Mouse (Mus musculus) adrenal gland, postnatal 10 days (tissue): Measurements from ENCODE around the gene Kcne4. TPM values are rescaled to one million over a fixed set of nuclear protein-coding genes. Genes with fewer than 3 reads are reported as not detected.
"Not testable (repeated sequence)": the region's sequence is repeated elsewhere in the genome, so short reads cannot be mapped to it uniquely, and the experiment has no call there.

Experiments used
- DNase-seq: peaks from one replicate; pipeline ENCODE4 v3.0.0; 2021; ENCODE audit warnings: mixed read lengths
- long read RNA-seq, 2 experiments: library from polyadenylated mRNA; stranded (forward); transcript quantifications; one replicate each; pipeline ENCODE4 v2.0.0; 2021
- total RNA-seq, 2 experiments: library from RNA; stranded (reverse); gene quantifications; 2 replicates each; pipeline ENCODE4 v1.2.3; 2021

The Kcne4 gene
- 1 to 10 TPM; 4.3 to 7.0 TPM for total RNA-seq
- long read RNA-seq, experiment 1, partial matches to known transcripts = 3 of 6 reads
- long read RNA-seq, experiment 1, other reads (novel, unspliced or antisense) = 0 of 6 reads
- long read RNA-seq, experiment 2, partial matches to known transcripts = 0 of 3 reads
- long read RNA-seq, experiment 2, other reads (novel, unspliced or antisense) = 2 of 3 reads

GRCm38 (mm10) chr1:78816639-78817038 is at the start of gene Kcne4:
Kcne4 (plus strand) TSS chr1:78816758.
- peak; percentile 38 for DNase-seq

- peak; percentile 35 for DNase-seq
These were observed 34.7 kb upstream of the Kcne4 start for GRCm38 (mm10) chr1:78781899-78782298.

- DNase-seq = not testable (repeated sequence)
These were observed 31.6 kb upstream of the Kcne4 start for GRCm38 (mm10) chr1:78784936-78785335.

- no peak for DNase-seq
These were observed 26.8 kb upstream of the Kcne4 start for GRCm38 (mm10) chr1:78789744-78790143.

- DNase-seq = no peak
These were observed 9.1 kb upstream of the Kcne4 start for GRCm38 (mm10) chr1:78807428-78807827.

- DNase-seq = no peak
These were observed 6.7 kb upstream of the Kcne4 start for GRCm38 (mm10) chr1:78809819-78810218.

GRCm38 (mm10) chr1:78810904-78811303 is 5.7 kb upstream of the Kcne4 start:
- DNase-seq = no peak

GRCm38 (mm10) chr1:78811975-78812490 is 4.5 kb upstream of the Kcne4 start:
- DNase-seq = peak; percentile 18

- no peak for DNase-seq
These were observed 1.2 kb downstream of the Kcne4 start for GRCm38 (mm10) chr1:78817756-78818155.

- peak; percentile 16 for DNase-seq
These were observed 2.3 kb downstream of the Kcne4 start for GRCm38 (mm10) chr1:78818630-78819526.

- peak; percentile 70 for DNase-seq
These were observed 3.0 kb downstream of the Kcne4 start for GRCm38 (mm10) chr1:78819592-78819991.

- DNase-seq = peak; percentile 50
These were observed 3.6 kb downstream of the Kcne4 start for GRCm38 (mm10) chr1:78820176-78820575.

GRCm38 (mm10) chr1:78821111-78821510 is 4.6 kb downstream of the Kcne4 start:
- DNase-seq = no peak

GRCm38 (mm10) chr1:78821733-78822430 is 5.3 kb downstream of the Kcne4 start:
- peak; percentile 67 for DNase-seq

- peak; percentile 61 for DNase-seq
These were observed 8.7 kb downstream of the Kcne4 start for GRCm38 (mm10) chr1:78825246-78825645.

GRCm38 (mm10) chr1:78838468-78838867 is 21.9 kb downstream of the Kcne4 start:
- no peak for DNase-seq

- DNase-seq = no peak
These were observed 24.2 kb downstream of the Kcne4 start for GRCm38 (mm10) chr1:78840769-78841168.

- no peak for DNase-seq
These were observed 29.1 kb downstream of the Kcne4 start for GRCm38 (mm10) chr1:78845661-78846060.

GRCm38 (mm10) chr1:78846471-78846870 is 29.9 kb downstream of the Kcne4 start:
- peak; percentile 79 for DNase-seq

- peak; percentile 39 for DNase-seq
These were observed 36.0 kb downstream of the Kcne4 start for GRCm38 (mm10) chr1:78852408-78853093.

GRCm38 (mm10) chr1:78853094-78853445 is 36.5 kb downstream of the Kcne4 start:
- DNase-seq = no peak

GRCm38 (mm10) chr1:78854306-78854705 is 37.7 kb downstream of the Kcne4 start:
- no peak for DNase-seq
